Mouse (Mus musculus) kidney, adult 18-20 months (tissue): ENCODE results near the gene Lcor.

Experiments used
- DNase-seq: peaks from one replicate; pipeline ENCODE4 v3.0.0; 2021

Lcor gene

GRCm38 (mm10) chr19:41482190-41482908, at the start of gene Lcor:
Lcor (plus strand) TSS chr19:41482637.
- peak; percentile 89 for DNase-seq

- DNase-seq = no peak
These were observed 47.1 kb upstream of the Lcor start for GRCm38 (mm10) chr19:41435366-41435765.

GRCm38 (mm10) chr19:41436461-41436860, 46.0 kb upstream of the Lcor start:
- DNase-seq = no peak

GRCm38 (mm10) chr19:41438953-41439352, 43.5 kb upstream of the Lcor start:
- DNase-seq = no peak

GRCm38 (mm10) chr19:41441446-41441845, 41.0 kb upstream of the Lcor start:
- no peak for DNase-seq

- DNase-seq = no peak
These were observed 40.4 kb upstream of the Lcor start for GRCm38 (mm10) chr19:41441911-41442607.

GRCm38 (mm10) chr19:41442608-41442969, 39.8 kb upstream of the Lcor start:
- DNase-seq = peak; percentile 60

- DNase-seq = no peak
These were observed 37.9 kb upstream of the Lcor start for GRCm38 (mm10) chr19:41444491-41444890.

GRCm38 (mm10) chr19:41445013-41445610, 37.3 kb upstream of the Lcor start:
- no peak for DNase-seq

- no peak for DNase-seq
These were observed 36.7 kb upstream of the Lcor start for GRCm38 (mm10) chr19:41445723-41446122.

- DNase-seq = no peak
These were observed 35.3 kb upstream of the Lcor start for GRCm38 (mm10) chr19:41447166-41447565.

GRCm38 (mm10) chr19:41447760-41448159, 34.7 kb upstream of the Lcor start:
- no peak for DNase-seq

- DNase-seq = no peak
These were observed 32.9 kb upstream of the Lcor start for GRCm38 (mm10) chr19:41449415-41450075.

GRCm38 (mm10) chr19:41452166-41452565, 30.3 kb upstream of the Lcor start:
- DNase-seq = no peak

GRCm38 (mm10) chr19:41454601-41455000, 27.8 kb upstream of the Lcor start:
- DNase-seq = no peak

- peak; percentile 37 for DNase-seq
These were observed 27.3 kb upstream of the Lcor start for GRCm38 (mm10) chr19:41455091-41455626.

- DNase-seq = no peak
These were observed 25.3 kb upstream of the Lcor start for GRCm38 (mm10) chr19:41457181-41457580.

- DNase-seq = no peak
These were observed 20.2 kb upstream of the Lcor start for GRCm38 (mm10) chr19:41462166-41462735.

- DNase-seq = no peak
These were observed 18.6 kb upstream of the Lcor start for GRCm38 (mm10) chr19:41463841-41464240.

GRCm38 (mm10) chr19:41466475-41466874, 16.0 kb upstream of the Lcor start:
- no peak for DNase-seq

- no peak for DNase-seq
These were observed 8.8 kb upstream of the Lcor start for GRCm38 (mm10) chr19:41473566-41474135.

- peak; percentile 54 for DNase-seq
These were observed 7.5 kb upstream of the Lcor start for GRCm38 (mm10) chr19:41474943-41475342.
